Mouse (Mus musculus): ENCODE results near the gene Msrb1.
"Not testable (repeated sequence)": the region's sequence is repeated elsewhere in the genome, so short reads cannot be mapped to it uniquely, and the experiment has no call there.

The Msrb1 gene

DNA sequence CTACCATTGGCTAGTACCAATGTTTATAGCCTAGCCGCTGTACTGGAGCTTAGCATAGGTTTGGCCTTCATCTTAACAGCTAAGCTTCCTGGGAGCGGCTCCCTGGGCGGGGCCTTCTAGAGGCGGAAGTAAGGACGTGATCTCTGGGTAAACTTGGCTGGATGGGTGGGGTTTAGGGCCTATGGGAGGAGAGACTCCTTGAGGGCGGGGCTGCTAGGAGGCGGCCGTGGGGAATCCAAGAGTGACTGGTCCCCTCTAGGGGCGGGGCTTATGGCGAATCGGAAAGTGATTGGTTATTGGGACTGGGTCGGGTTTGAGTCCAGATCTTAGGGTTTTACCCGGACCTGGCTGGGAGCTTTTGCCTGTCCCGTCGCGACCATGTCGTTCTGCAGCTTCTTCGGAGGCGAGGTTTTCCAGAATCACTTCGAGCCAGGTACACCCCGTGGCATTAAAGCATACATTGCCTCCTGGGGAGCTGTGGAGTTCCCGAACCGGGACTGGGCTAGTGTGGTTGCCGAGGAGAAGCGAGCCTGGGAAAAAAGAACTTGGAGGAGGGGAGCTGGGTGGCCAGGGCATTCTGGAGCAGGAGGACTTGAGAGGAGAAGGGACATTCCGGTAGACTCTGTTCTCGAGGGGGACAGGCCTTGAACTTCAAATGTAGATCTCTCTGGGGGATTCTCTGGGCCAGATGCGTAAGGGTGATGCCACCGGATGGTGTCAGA is at the start of gene Msrb1:
Gene Msrb1 (plus strand): TSS at position 313 of the 722 bp plus-strand sequence.
- peak; percentile 93 to 96 for DNase-seq

- DNase-seq, result peak; percentile 54 to 58
These were observed 49.3 kb upstream of the Msrb1 start for GRCm38 (mm10) chr17:24687146-24687595.

DNA sequence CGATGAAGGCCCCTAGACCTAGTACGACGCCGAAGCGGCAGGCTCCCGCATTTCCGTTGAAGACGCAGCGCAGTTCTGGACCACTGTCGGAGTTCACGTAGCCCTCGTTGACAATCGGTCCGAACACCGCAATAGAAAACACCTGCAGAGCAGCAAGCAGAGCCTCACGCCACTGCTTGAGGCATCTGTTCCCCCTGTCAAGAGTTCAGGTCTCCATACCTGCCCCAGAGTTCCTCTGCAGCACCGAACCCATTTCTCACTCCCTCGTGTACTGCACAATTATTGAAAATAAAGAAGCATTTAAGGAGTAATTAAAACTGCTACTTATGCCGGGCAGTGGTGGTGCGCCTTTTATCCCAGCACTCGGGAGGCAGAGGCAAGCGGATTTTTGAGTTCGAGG is 48.8 kb upstream of the Msrb1 start:
- DNase-seq, result no peak

GRCm38 (mm10) chr17:24689251-24690081 is 47.0 kb upstream of the Msrb1 start, which contains the start of gene Syngr3:
Gene Syngr3, minus strand, starts transcription at chr17:24689955.
- peak; percentile 84 to 85 for DNase-seq

DNA sequence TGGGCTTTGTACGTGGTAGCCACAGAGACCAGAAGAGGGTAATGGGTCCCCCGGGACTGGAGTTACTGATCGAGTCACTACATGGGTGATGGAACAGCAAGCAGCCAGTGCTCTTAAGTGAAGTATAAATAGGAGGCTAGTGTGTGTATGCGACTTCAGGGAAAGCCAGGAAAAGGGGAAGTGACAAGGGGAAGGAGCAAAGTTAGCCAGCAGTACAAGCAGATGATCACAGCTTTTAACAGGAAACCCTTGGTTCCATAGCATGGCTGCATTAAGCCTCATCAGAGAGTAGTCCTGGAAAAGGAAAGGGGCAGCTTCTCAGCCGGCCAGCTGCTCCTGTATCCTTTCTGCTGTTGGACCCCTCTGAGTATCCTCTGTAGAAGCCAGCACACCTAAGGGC is 44.1 kb upstream of the Msrb1 start:
- DNase-seq, result no peak

DNA sequence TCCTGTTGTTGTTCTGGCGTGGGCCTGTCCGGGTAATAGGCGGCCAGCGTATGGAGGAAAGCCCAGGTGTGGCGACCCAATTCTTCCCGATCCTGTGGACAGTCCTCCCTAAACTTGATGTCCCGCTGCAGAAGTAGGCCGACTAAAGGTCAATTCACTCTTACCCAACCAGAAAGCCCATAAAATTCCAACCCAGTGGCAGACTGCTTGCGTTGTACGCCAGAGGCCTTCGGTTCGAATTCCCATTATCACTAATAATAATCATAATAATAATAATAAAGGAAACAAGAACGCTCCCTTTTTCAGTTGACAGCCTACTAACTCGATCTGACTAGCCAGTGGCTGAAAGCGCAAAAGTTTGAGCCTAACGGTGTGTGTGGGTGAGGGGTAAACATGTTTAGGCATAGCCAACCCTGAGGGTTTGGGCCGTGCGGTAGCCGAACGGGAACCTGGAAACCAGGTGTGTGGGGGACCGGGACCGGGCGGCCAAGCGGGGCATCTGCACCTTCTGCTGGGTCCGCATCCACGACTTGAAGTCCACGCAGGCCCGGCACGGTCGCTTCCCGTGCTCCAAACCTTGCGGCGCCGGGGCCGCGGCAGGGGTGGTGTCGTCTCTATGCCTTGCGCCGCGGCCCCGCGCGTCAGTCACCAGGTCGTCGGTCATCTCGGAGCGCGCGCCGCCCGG is 41.0 kb upstream of the Msrb1 start:
- DNase-seq, result no peak

DNA sequence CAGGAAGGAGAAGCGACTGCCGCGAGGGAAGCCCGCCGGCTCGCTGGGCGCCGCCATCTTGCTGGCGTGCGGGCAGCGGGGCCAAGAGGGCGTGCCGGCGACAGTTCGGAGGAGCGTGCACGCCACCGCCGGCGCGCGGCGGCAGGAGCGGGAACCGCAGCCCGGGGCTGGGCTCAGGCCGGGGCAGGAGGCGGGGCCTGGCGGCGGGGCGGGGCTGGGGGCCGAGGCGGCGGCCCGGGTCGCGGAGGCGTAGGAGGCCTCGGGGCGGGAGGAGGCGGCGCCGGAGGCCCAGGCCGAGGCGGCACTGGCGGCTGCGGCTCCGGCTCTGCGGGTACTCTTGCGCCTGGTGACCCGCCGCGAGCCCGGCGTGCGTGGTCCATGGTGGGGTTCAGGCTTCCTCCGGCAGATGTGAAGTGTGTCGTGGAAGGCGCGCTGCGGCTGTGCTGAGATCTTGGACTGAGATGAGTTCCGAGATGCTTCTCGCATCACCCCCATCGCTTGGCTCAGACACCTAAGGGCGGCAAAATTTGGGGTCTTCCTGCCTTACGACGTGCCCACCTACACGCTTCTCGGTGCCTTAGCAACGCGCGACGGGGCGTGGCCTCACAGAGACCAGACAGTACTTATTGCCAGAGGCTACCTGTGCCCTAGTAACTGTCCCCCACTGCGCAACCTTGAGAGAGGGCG is 40.3 kb upstream of the Msrb1 start, which contains the start of the genes Gfer and Noxo1:
Gene Gfer (minus strand): TSS at position 146 of the 687 bp plus-strand sequence.
Gene Noxo1 (plus strand): TSS at position 224 of the 687 bp plus-strand sequence.
- DNase-seq, result peak; percentile 93 to 96

- DNase-seq, result no peak
These were observed 38.5 kb upstream of the Msrb1 start for GRCm38 (mm10) chr17:24697985-24698384.

DNA sequence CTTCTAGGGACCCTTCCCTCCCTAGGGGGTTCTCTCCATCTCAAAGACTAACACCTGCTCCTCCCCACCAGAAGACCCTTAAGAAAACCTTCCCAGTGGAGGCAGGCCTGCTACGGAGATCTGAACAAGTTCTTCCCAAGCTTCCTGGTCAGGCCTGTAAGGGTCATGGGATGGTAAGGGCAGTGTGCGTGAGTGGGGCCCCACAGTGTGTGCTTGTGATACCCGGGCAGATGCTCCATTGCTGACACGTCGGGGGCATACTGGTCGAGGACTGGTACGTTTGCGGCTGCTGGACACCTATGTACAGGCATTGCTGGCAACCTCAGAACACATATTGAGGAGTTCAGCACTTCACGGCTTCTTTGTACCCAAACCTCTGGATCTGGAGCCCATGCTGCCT is 37.7 kb upstream of the Msrb1 start:
- DNase-seq, result no peak

GRCm38 (mm10) chr17:24699473-24699872 is 37.0 kb upstream of the Msrb1 start:
- DNase-seq, result no peak

GRCm38 (mm10) chr17:24701251-24701650 is 35.2 kb upstream of the Msrb1 start:
- DNase-seq, result no peak

DNA sequence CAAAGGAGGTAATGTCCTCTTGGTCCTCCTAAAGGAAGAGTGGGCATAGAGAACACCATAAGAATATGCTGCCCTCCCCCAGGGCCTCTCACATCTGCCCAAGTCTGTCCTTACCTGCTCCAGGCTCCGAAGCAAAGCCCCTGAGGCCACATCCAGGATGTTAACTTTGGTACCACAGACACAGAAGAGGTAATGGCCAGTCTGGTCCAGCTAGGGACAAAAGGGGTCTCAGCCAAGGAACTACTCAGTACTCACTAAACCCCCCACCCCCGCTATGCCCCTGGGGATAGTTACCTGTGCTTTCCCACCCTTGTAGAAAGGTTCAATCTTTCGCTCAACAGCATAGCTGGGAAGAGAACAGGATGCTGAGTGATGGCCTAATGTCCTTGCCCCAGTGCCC is 30.6 kb upstream of the Msrb1 start:
- DNase-seq, result no peak

GRCm38 (mm10) chr17:24706982-24707800 is 29.3 kb upstream of the Msrb1 start, which contains the start of gene Tbl3:
Gene Tbl3, minus strand, starts transcription at chr17:24707660.
- DNase-seq, result peak; percentile 98

- no peak for DNase-seq
These were observed 28.5 kb upstream of the Msrb1 start for GRCm38 (mm10) chr17:24707801-24708425.

DNA sequence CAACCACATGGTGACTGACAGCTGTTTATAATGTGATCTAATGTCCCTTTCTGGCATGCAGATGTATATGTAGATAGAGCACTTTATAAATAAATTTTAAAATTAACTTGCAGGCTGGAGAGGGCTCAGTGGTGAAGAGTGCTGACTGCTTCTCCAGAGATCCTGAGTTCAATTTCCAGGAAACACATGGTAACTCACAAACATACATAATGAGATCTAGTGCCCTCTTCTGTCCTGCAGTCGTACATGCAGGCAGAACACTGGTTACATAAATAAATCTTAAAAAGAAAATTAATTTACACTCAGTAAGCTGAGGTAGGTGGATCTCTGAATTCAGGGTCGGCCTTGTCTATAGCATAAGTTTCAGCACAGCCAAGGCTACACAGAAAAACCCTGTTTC is 27.8 kb upstream of the Msrb1 start:
- DNase-seq, result no peak

GRCm38 (mm10) chr17:24715556-24715955 is 20.9 kb upstream of the Msrb1 start:
- DNase-seq, result no peak

DNA sequence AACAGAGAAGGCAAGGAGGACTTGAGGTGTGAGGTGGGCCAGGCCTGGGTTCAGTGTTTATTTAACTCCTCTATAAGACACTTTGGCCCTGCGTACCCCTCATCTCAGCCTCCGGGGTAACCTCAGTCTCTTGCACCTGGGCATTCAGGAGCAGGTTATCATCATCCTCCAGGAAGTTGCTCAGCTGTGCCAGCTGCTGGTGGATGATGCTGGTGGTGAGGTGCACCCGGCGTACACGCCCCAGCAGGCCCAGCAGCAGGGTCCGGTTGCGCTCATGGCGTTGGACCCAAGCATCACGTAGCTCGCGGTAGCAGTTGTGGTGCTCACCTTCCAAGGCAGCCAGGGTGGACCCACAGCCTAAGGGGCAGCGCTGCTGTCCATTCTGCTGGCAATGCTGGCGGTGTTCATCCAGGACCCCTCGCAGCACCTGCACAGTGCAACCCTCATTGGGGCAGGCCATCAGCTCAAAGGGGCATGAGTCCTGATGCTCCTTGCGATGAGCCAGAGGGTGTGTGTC is 20.2 kb upstream of the Msrb1 start:
- DNase-seq, result no peak

- DNase-seq, result no peak
These were observed 18.5 kb upstream of the Msrb1 start, which contains the start of the genes Rnf151 and Rps2 for GRCm38 (mm10) chr17:24717943-24718342. Gene Rnf151, minus strand, starts transcription at chr17:24718063. Gene Rps2, plus strand, starts transcription at chr17:24718116.

DNA sequence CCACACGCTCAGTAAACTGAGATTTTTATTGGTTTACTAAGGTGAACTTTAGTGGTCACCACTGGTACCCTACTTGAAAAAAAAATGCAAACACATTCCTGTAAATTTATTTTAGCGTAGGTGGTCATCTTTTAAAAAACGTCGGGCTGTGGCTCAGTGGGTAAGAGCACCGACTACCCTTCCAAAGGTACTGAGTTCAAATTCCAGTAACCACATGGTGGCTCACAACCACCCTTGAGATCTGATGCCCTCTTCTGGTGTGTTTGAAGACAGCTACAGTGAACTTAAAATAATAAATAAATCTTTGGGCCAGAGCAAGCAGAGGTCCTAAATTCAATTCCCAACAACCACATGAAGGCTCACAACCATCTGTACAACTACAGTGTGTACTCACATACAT is 17.5 kb upstream of the Msrb1 start:
- not testable (repeated sequence) for DNase-seq

DNA sequence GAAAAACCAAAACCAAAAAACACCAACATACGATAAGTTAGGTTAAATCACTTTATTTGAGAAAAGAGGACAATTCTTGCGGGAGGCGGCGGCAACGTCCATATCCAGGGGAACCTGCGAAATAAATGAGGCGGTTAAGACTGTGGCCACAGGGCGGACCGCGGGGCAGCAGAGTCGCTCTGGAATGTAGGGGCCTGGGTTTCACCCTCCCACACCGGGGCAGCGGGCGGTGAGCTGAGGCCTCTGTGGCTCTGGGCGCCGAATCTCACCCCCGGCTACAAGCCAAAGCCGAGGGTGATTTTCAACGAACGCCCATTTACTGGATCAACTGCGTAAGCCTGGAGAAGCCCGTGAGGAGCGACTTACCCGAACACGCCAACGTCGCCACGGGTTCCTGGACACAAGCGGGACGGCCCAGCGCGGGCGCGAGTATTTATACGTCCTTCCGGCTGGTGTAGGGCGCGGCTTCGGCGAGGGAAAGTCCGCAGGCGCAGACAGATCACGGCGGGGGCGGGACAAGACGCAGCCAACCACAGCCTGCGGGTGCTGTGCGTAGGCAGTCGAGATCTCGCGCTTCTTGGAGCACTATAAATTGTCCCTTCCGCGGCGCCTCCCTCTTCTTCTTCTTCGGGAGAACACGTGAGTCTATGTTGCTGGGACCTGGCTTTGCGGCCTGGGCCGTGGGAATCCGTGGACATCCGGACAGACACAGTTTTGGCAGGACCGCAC is 16.8 kb upstream of the Msrb1 start:
- DNase-seq, result peak; percentile 99

Data from cerebellum, postnatal 10 days (tissue).